Mouse (Mus musculus) liver, embryonic 13.5 days (tissue): Measurements from ENCODE around the gene Ltbp4. TPM values are rescaled to one million over a fixed set of nuclear protein-coding genes. Genes with fewer than 3 reads are reported as not detected.

Experiments
- ATAC-seq: fragments of 200-750 bp; cut with Nextera tagmentation; 2 replicates; pipeline ENCODE4 v1.8.0; 2017; ENCODE audit warnings: low read depth, mild to moderate bottlenecking, moderate number of reproducible peaks, moderate library complexity
- DNase-seq: peaks from one replicate; pipeline ENCODE4 v3.0.0; 2022
- H3K27ac ChIP-seq: fragments of 300-500 bp; sonication (generic); 2 replicates; pipeline ENCODE4 v1.5.1; 2015; ENCODE audit warnings: moderate library complexity, mild to moderate bottlenecking, inconsistent platforms
- H3K27me3 ChIP-seq: fragments of 300-500 bp; sonication (generic); 2 replicates; pipeline ENCODE4 v1.6.1; 2015; ENCODE audit warnings: mild to moderate bottlenecking, inconsistent platforms
- H3K36me3 ChIP-seq: fragments of 300-500 bp; sonication (generic); 2 replicates; pipeline ENCODE4 v1.6.1; 2015; ENCODE audit warnings: mild to moderate bottlenecking, inconsistent platforms
- H3K4me1 ChIP-seq: fragments of 300-500 bp; sonication (generic); replicated peaks from 2 replicates; pipeline ENCODE4 v1.6.1; 2015; ENCODE audit warnings: inconsistent platforms
- H3K4me2 ChIP-seq: fragments of 300-500 bp; sonication (generic); 2 replicates; pipeline ENCODE4 v1.6.1; 2015; ENCODE audit warnings: inconsistent platforms, mild to moderate bottlenecking, moderate library complexity
- H3K4me3 ChIP-seq: fragments of 300-500 bp; sonication (generic); replicated peaks from 2 replicates; pipeline ENCODE4 v1.5.1; 2015; ENCODE audit warnings: mild to moderate bottlenecking, inconsistent platforms
- H3K9ac ChIP-seq: fragments of 300-500 bp; sonication (generic); 2 replicates; pipeline ENCODE4 v1.6.1; 2015; ENCODE audit warnings: mild to moderate bottlenecking, inconsistent platforms
- H3K9me3 ChIP-seq: fragments of 300-500 bp; sonication (generic); replicated peaks from 2 replicates; pipeline ENCODE4 v1.6.1; 2016; ENCODE audit warnings: inconsistent platforms
- WGBS: fragments of 180-500 bp; shearing (Covaris S2); methylation state at CpG from one replicate; pipeline ENCODE4 v1.1.7; 2015; ENCODE audit not compliant: insufficient replicate concordance; 5-methylcytosine and 5-hydroxymethylcytosine counted together
- polyA plus RNA-seq: library from polyadenylated mRNA; unstranded; fragments of >200 nt; fragmentation: Nextera tagmentation; extraction: Ambion mirVana; gene quantifications from 2 replicates; pipeline ENCODE4 v1.2.1, GENCODE M21; 2015

Ltbp4 gene
- polyA plus RNA-seq, 1 experiment from 2014 or later = 3.9 TPM

GRCm38 (mm10) chr7:27276021-27276420, 61.5 kb downstream of the Ltbp4 start:
- ATAC-seq (peak; percentile 65), DNase-seq (peak; percentile 40)
- no peak overlapping the region for H3K9ac ChIP-seq
- peaks cover 16% of the 10 kb centered on the region for H3K4me1 ChIP-seq
- H3K4me3 ChIP-seq = no peak overlapping the region
- no peak overlapping the region for H3K4me2 ChIP-seq
- 26% methylated on average over 7 of the region's 7 CpGs for WGBS
- H3K27me3 ChIP-seq = no peaks in the 10 kb centered on the region
- peaks cover 12% of the 10 kb centered on the region; the same call in 1 of the 2 replicates for H3K36me3 ChIP-seq
- H3K9me3 ChIP-seq = peaks cover 4% of the 10 kb centered on the region; the same call in 1 of the 2 replicates
- H3K27ac ChIP-seq = no peak overlapping the region

- Histone ChIP-seq H3K9ac (no peak overlapping the region), H3K36me3 (peaks cover 8% of the 10 kb centered on the region; the same call in 1 of the 2 replicates), H3K4me2 (no peak overlapping the region), H3K4me1 (peaks cover 16% of the 10 kb centered on the region), H3K27me3 (no peaks in the 10 kb centered on the region), H3K27ac (no peak overlapping the region), H3K4me3 (no peak overlapping the region), H3K9me3 (peaks cover 4% of the 10 kb centered on the region; the same call in 1 of the 2 replicates)
- no peak for DNase-seq
- no peak for ATAC-seq
- 79% methylated on average over 4 of the region's 4 CpGs for WGBS
These were observed 62.6 kb downstream of the Ltbp4 start for GRCm38 (mm10) chr7:27274916-27275315.

- H3K27me3 ChIP-seq = no peaks in the 10 kb centered on the region
- peak; percentile 75 for ATAC-seq
- 33% methylated on average over 32 of the region's 32 CpGs for WGBS
- H3K27ac ChIP-seq = no peak overlapping the region
- H3K4me1 ChIP-seq = peaks cover 16% of the 10 kb centered on the region
- peak; percentile 67 for DNase-seq
- peaks cover 4% of the 10 kb centered on the region; the same call in 1 of the 2 replicates for H3K9me3 ChIP-seq
- peak overlapping the region; percentile 62 for H3K4me2 ChIP-seq
- peak overlapping the region; percentile 52 for H3K4me3 ChIP-seq
- H3K36me3 ChIP-seq = peaks cover 15% of the 10 kb centered on the region
- H3K9ac ChIP-seq = peak overlapping the region; percentile 59
These were observed 63.6 kb downstream of the Ltbp4 start for GRCm38 (mm10) chr7:27273739-27274351.

- Histone ChIP-seq H3K4me3 (no peak overlapping the region), H3K9ac (no peak overlapping the region), H3K27me3 (no peaks in the 10 kb centered on the region), H3K36me3 (peaks cover 15% of the 10 kb centered on the region), H3K27ac (no peak overlapping the region), H3K9me3 (peaks cover 4% of the 10 kb centered on the region; the same call in 1 of the 2 replicates), H3K4me1 (peaks cover 12% of the 10 kb centered on the region), H3K4me2 (no peak overlapping the region)
- WGBS = 79% methylated on average over 8 of the region's 8 CpGs
- no peak for DNase-seq
- ATAC-seq = no peak
These were observed 66.1 kb downstream of the Ltbp4 start for GRCm38 (mm10) chr7:27271423-27271822.

GRCm38 (mm10) chr7:27266515-27267128, 70.9 kb downstream of the Ltbp4 start:
- no peak for DNase-seq
- ATAC-seq = no peak
- Histone ChIP-seq H3K4me3 (no peak overlapping the region), H3K4me2 (no peak overlapping the region), H3K9me3 (peaks cover 3% of the 10 kb centered on the region; the same call in 1 of the 2 replicates), H3K27ac (no peak overlapping the region), H3K9ac (no peak overlapping the region), H3K27me3 (no peaks in the 10 kb centered on the region), H3K4me1 (no peaks in the 10 kb centered on the region), H3K36me3 (peaks cover 15% of the 10 kb centered on the region)
- 68% methylated on average over 20 of the region's 20 CpGs for WGBS

- 80% methylated on average over 12 of the region's 12 CpGs for WGBS
- Histone ChIP-seq H3K9me3 (no peaks in the 10 kb centered on the region), H3K27me3 (peaks cover 1% of the 10 kb centered on the region; the same call in 1 of the 2 replicates), H3K27ac (no peak overlapping the region), H3K4me1 (no peaks in the 10 kb centered on the region; the same call in 1 of the 2 replicates), H3K4me2 (no peak overlapping the region), H3K4me3 (no peak overlapping the region), H3K36me3 (peaks cover 15% of the 10 kb centered on the region), H3K9ac (no peak overlapping the region)
- ATAC-seq = no peak
- no peak for DNase-seq
These were observed 72.7 kb downstream of the Ltbp4 start for GRCm38 (mm10) chr7:27264761-27265160.

- H3K4me1 ChIP-seq = peaks cover 25% of the 10 kb centered on the region
- WGBS = 64% methylated on average over 6 of the region's 6 CpGs
These were observed 75.6 kb downstream of the Ltbp4 start for GRCm38 (mm10) chr7:27261888-27262287.

GRCm38 (mm10) chr7:27260856-27261255, 76.6 kb downstream of the Ltbp4 start:
- peaks cover 35% of the 10 kb centered on the region for H3K4me1 ChIP-seq

More at GRCm38 (mm10) chr7:27261888-27262287, 75.6 kb downstream of the Ltbp4 start:
- Histone ChIP-seq H3K27ac (no peak overlapping the region), H3K4me2 (no peak overlapping the region), H3K27me3 (peaks cover 8% of the 10 kb centered on the region; the same call in 1 of the 2 replicates), H3K9ac (no peak overlapping the region), H3K4me3 (no peak overlapping the region), H3K36me3 (no peaks in the 10 kb centered on the region), H3K9me3 (no peaks in the 10 kb centered on the region)
- DNase-seq (no peak), ATAC-seq (no peak)

GRCm38 (mm10) chr7:27259771-27260170, 77.7 kb downstream of the Ltbp4 start:
- no peak for ATAC-seq
- peak overlapping the region; percentile 98 for H3K4me2 ChIP-seq
- H3K9ac ChIP-seq = peak overlapping the region; percentile 82; the same call in 1 of the 2 replicates
- no peaks in the 10 kb centered on the region for H3K9me3 ChIP-seq
- H3K4me3 ChIP-seq = peak overlapping the region; percentile 73
- no peak for DNase-seq
- no peak overlapping the region for H3K27ac ChIP-seq
- H3K4me1 ChIP-seq = peaks cover 46% of the 10 kb centered on the region
- H3K27me3 ChIP-seq = peaks cover 8% of the 10 kb centered on the region; the same call in 1 of the 2 replicates
- H3K36me3 ChIP-seq = 0 out of 2 replicates have a peak, but pooled peaks cover 4% of the 10 kb centered on the region
- 52% methylated on average over 5 of the region's 5 CpGs for WGBS

More at GRCm38 (mm10) chr7:27260856-27261255, 76.6 kb downstream of the Ltbp4 start:
- Histone ChIP-seq H3K36me3 (no peaks in the 10 kb centered on the region), H3K4me2 (no peak overlapping the region), H3K9me3 (no peaks in the 10 kb centered on the region), H3K27ac (no peak overlapping the region), H3K27me3 (peaks cover 8% of the 10 kb centered on the region; the same call in 1 of the 2 replicates), H3K4me3 (no peak overlapping the region), H3K9ac (no peak overlapping the region)
- WGBS = 51% methylated on average over 7 of the region's 7 CpGs
- no peak for ATAC-seq
- DNase-seq = no peak

GRCm38 (mm10) chr7:27259271-27259721, 78.2 kb downstream of the Ltbp4 start:
- peaks cover 51% of the 10 kb centered on the region for H3K4me1 ChIP-seq

GRCm38 (mm10) chr7:27258205-27258899, 79.1 kb downstream of the Ltbp4 start, which contains the start of gene Numbl:
Numbl (plus strand) TSS chr7:27258433.
- no peaks in the 10 kb centered on the region for H3K9me3 ChIP-seq
- H3K4me2 ChIP-seq = peak within 1 kb of the TSS; percentile 98
- H3K4me1 ChIP-seq = peaks cover 54% of the 10 kb centered on the region
- ATAC-seq (peak; percentile 86), DNase-seq (peak; percentile 93)
- H3K36me3 ChIP-seq = 0 out of 2 replicates have a peak, but pooled peaks cover 4% of the 10 kb centered on the region
- WGBS = 1% methylated on average over 38 of the region's 47 CpGs
- H3K9ac ChIP-seq = peak within 1 kb of the TSS; percentile 82
- H3K4me3 ChIP-seq = peak within 1 kb of the TSS; percentile 73
- H3K27ac ChIP-seq = peak within 1 kb of the TSS; percentile 76
- H3K27me3 ChIP-seq = peaks cover 8% of the 10 kb centered on the region; the same call in 1 of the 2 replicates

More at GRCm38 (mm10) chr7:27259271-27259721, 78.2 kb downstream of the Ltbp4 start:
- WGBS = 25% methylated on average over 9 of the region's 9 CpGs
- no peaks in the 10 kb centered on the region for H3K9me3 ChIP-seq
- peaks cover 8% of the 10 kb centered on the region; the same call in 1 of the 2 replicates for H3K27me3 ChIP-seq
- H3K9ac ChIP-seq = peak overlapping the region; percentile 82
- H3K36me3 ChIP-seq = 0 out of 2 replicates have a peak, but pooled peaks cover 4% of the 10 kb centered on the region
- peak overlapping the region; percentile 73 for H3K4me3 ChIP-seq
- ATAC-seq (no peak), DNase-seq (no peak)
- H3K27ac ChIP-seq = no peak overlapping the region
- H3K4me2 ChIP-seq = peak overlapping the region; percentile 98
